Mouse (Mus musculus) spleen, postnatal 36 days (tissue): ENCODE measurements at regions not wholly inside any gene's neighbourhood (a gene's known extent, or its start where the extent isn't known, plus 50 kb on each side); places are given as distances from the start of the nearest gene placed in this dataset.

Experiments
- DNase-seq, 2 experiments: peaks; one replicate each; pipeline ENCODE4 v3.0.0; 2022; ENCODE audit warnings: low spot score in 2 of 2, mixed read lengths in 1 of 2

DNA sequence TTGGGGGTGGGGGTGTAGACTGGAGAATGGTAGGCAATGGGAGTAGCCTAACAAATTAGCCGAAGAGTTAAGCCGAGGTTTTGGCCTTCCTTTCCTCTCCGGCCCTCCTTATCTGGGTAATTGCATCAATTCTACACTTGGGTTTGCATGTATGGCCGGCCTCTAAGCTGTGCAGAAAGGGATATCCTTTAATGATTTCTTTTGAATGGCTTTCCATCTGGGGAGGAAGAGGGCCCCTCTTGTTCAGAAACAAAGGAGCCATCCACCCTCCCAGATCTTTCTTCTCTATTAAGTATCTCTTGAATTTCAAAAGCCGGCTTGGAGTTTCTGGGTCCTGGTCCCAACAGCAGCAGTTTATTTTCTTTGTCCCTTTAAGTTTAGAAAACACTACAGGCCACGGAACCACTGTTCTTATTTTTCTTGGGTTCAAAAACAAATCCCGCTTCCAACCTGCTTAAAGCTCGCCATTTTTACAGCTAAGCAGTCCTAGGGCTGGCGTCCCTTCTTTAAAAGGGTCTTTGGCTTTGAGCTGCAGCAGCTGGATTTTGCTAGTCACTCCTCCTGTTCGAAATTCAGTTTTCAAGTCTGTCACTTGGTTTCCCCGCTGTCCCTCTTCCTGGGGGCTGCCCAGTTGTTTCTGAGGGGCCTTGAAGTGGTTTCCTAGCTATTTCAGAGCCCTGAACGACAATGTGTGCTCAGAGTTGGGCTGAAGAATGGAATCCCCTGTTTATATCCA lies 73.1 kb upstream of the Lrig1 start:
- no peak for DNase-seq

DNA sequence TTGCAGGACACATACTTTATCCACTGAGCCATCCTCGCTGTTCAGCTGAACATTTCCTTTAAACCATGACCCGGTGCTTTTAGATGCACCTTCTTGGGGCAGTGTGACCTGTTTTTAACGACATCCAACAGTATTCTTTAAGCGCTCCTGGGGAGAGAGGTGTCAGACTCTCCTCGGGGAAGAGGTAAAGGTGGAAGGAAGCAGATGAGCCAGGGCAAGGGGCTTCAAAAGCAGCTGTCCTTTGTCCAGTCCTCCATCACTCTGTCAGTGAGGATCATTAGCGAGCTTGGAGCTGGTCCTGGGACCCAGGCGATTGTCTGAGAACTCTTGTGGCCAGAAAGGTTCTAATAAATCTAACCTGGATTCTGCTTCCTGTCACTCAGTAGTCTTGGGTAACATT lies 72.4 kb upstream of the Lrig1 start:
- no peak for DNase-seq

DNA sequence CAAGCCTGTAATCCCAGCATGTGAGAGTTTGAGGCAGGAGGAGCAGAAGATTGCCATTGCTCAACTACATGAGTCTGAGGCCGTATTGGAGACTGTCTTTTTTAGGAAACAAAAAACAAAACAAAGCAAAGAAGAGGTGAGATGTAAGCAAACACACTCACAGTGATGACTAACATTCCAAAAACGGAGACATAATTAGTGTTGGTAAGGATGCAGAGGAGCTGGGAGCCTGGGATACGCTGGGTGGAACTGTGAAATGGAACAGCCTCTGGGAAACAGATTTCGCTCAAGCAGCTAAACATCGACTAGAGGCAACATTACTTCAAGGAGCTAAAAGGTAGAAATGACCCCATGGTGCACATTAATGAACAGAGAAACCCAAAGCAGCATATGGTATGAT lies 68.3 kb upstream of the Lrig1 start:
- no peak for DNase-seq

DNA sequence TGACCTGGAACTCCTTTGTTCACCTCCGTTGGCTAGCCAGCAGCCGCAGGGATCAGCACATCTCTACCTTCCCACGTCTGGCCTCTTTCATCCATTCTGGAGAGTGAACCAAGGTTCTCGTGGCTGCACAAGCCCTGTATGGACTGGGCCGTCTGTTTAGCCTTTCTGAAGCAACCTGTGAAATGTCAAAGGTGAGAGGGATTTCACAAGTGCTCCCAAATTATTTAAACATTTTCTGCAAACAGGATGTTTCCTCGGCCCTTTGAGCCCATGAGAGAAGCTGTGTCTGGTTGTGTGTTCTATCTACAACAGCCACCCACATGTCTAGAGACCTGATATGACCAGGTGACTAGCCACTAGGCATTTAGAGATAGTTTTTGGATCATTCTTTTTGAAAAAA lies 65.8 kb upstream of the Lrig1 start:
- DNase-seq: no peak

DNA sequence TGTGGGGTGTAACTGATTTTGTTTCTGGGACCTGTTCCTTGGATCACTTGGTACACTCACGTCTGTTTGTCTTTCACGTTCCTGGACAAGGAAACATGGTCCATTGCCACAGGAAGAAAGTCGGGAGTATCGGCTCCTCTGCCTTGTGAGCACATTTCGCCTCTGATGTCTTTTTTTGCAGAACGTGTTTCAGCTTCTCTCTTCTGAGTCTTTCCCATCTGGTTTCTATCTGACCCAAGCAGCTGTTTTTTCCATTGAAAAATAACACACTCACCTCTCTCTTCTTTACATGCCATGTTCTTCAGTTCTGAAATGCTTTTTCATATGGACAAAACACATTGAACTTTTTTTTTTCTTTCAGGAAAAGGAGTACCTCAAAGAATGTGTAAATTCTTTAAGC lies 61.4 kb upstream of the Lrig1 start:
- no peak for DNase-seq

DNA sequence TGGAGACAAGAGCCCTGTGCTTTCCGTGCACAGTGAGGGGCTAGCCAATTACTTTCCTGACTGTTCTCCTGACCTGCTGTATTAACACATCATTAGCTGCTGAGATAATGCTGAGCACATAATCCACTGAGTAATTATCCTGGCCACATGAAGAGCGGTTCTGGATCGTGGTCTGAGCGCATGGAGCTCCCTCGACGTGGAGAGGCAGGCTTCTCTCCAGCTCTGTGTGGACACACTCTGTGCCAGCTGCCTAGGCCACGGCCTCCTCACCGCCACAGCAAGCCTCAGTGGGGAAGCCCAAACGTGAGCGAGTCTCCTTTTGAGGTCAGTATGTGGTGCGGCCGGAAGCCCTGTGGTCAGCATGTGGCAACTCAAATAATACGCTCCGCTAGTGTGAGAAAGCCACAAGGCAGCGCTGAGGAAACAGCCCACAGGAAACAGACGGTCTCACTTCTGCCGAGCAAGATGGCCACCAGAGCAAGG lies 60.7 kb upstream of the Lrig1 start:
- peak; percentile 78 to 80 for DNase-seq

DNA sequence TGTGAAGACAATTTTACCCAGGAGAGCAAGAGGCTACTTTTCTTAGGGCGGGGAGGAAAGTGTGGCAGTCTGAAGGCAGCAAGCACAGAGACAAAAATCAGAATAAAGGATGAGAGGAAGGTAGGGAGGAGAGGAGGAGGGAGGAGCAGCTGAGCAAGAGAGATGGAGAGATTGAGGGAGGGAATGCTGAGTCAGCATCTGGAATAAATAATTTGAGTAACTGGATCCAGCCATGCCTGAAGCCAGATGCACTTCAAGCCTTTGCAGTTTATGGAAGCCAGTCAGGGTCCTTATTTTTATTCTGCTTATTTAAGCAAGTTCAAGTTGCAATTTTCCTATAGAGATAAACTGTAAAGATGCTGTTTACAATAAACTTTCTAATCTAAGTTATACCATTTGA lies 59.7 kb upstream of the Lrig1 start:
- DNase-seq: no peak

GRCm38 (mm10) chr6:94756006-94756405 lies 56.0 kb upstream of the Lrig1 start:
- DNase-seq: no peak

- no peak for DNase-seq
These were observed 55.4 kb upstream of the Lrig1 start for GRCm38 (mm10) chr6:94755297-94755831.

DNA sequence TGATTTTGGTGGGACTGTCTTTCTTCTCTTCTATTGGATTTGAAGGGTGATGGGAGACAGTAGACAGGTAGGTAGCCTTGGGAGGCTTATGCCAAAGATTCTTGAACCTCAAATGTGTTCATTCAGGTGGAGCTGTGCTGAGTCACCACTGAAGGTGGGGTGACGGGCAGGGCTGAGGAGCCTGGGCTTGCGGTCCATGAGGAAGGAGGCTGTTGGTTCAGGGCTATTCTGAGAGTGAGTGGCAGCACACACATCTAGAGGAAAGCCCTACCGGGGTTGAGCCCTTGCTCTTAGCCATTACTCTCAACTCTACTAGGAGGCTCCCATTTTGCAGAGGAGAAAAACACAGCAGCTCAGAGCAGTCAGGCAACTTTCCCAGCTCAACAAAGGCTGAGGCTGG lies 54.6 kb upstream of the Lrig1 start:
- DNase-seq: no peak

DNA sequence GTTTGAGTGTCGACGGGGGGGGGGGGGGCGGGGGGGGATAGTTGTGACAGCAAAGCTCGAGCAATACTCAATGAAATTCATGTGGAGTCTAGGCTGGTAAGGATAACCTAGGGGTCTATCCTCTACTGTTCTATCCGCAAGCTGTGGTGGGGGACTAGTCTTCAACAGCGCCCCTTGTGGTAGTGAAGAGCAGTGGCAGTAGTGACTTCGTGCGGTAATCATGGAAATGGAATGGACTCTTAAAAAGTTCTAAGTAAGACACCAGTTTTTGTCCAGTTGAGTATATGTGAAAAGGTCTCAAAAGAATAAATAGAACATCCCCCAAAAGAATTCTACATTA lies 51.1 kb upstream of the Lrig1 start:
- DNase-seq: no peak

DNA sequence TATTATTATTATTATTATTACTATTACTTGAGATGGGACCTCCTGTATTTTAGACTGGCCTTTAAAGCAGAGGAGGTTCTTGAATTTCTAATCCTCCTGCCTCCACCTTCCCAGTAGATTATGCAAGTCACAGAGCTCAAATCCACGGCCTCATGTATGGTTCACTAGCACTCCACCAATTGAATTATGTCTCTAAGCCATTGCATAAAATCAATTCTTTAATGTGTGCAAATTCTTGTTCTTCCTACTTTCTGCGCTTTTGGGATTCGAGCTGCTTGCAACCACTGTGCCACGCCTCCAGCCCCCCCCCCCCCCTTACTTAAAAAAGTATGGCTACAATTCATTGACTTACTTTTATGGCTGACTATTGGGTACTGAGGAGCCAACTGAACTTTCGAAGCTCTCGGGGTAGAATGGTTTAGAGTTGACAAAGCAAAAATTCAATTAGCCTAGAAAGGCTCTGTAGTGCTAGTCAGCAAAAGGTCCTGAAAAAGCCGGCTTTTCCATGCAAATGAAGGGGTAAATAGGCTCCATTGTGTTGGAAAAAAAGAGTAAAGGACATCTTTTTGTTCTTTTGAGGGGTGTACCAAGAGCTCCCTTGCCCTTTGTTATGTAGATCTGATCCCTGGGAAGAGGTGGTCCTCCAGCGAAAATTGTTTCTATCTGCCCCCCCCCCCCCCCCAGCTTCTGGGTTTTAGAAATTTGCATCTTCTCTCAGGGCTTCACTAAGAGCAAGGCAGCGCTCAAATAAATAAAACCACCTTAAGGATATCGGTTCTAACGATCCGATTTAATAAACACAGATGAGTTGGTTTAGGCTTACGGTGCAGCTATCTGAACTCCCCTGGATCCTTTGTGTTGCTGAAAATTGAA lies 50.5 kb upstream of the Lrig1 start:
- no peak for DNase-seq
